Mouse (Mus musculus): Measurements from ENCODE around the gene Disc1. TPM values are rescaled to one million over a fixed set of nuclear protein-coding genes. Genes with fewer than 3 reads are reported as not detected.
A peak's percentile ranks its signal among the peaks of the same experiment; 100 is the strongest.

Disc1 gene
- polyA plus RNA-seq, 1 experiment from 2014 or later: 0.96 TPM

DNA sequence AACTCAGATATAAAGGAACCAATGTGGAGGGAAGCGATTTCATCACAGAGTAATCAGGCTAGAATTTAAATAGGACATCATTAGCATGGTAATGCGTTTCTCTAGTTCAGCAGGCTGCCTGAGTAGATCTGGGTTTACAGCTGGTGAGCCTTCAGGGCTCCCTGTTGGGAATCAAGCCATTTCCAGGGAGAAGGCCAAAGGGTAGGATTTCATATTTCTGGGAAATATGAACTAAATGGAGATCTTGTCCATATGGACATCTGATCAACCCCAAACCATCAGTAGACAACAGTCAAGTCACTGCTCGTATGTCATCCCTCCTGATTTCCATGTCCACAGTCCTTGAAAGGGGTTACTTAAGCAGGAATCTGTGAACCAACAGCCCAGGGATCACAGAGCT, 115.6 kb downstream of the Disc1 start:
- H3K27ac ChIP-seq (replicated peaks; ENCODE audit: low read depth, low read length): no peak overlapping the region

DNA sequence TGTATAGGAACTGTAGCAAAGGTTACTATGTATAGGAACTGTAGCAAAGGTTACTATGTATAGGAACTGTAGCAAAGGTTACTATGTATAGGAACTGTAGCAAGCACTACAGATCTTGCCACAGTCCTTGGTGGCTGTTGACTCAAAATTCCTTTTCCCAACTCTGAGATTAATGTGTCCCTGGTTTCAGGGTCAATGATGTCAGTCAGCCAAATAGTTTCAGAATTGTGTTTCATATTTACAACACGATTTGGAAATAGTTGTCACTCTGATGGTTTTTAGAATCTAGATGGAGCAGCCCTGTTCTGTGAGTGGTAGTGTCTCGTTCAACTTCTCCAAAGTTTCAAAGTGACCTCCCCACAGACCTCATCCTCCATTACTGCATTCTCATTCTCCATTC, 117.5 kb downstream of the Disc1 start:
- Histone ChIP-seq H3K4me2 (ENCODE audit: low read depth, severe bottlenecking) (no peak overlapping the region), H3K36me3 (ENCODE audit: control insufficient read depth, insufficient read depth, low read length) (no peaks in the 10 kb centered on the region), H3K27ac (replicated peaks; ENCODE audit: low read depth, low read length) (no peak overlapping the region), H3K27me3 (ENCODE audit: control insufficient read depth, insufficient read depth, low read length) (no peaks in the 10 kb centered on the region), H3K4me3 (ENCODE audit: low read depth, low read length) (no peak overlapping the region), H3K9me3 (ENCODE audit: control insufficient read depth, low read length) (no peaks in the 10 kb centered on the region), H3K9ac (ENCODE audit: low read length) (no peak overlapping the region), H3K4me1 (ENCODE audit: control insufficient read depth, insufficient read depth, low read length) (no peaks in the 10 kb centered on the region)
- no peak for ATAC-seq (ENCODE audit: insufficient number of reproducible peaks, low FRiP score, low TSS enrichment, low read depth)
- 83% methylated on average over 2 of the region's 2 CpGs for WGBS
- DNase-seq (ENCODE audit: low spot score): no peak

More for the DNA sequence above, 115.6 kb downstream of the Disc1 start:
- H3K9me3 ChIP-seq (ENCODE audit: control insufficient read depth, low read length): no peaks in the 10 kb centered on the region
- no peaks in the 10 kb centered on the region for H3K36me3 ChIP-seq (ENCODE audit: control insufficient read depth, insufficient read depth, low read length)
- DNase-seq (ENCODE audit: low spot score) (no peak), ATAC-seq (ENCODE audit: insufficient number of reproducible peaks, low FRiP score, low TSS enrichment, low read depth) (no peak)
- H3K4me2 ChIP-seq (ENCODE audit: low read depth, severe bottlenecking): no peak overlapping the region
- H3K4me3 ChIP-seq (ENCODE audit: low read depth, low read length): no peak overlapping the region
- no peak overlapping the region for H3K9ac ChIP-seq (ENCODE audit: low read length)
- no peaks in the 10 kb centered on the region for H3K4me1 ChIP-seq (ENCODE audit: control insufficient read depth, insufficient read depth, low read length)
- 46% methylated on average over 3 of the region's 3 CpGs for WGBS
- H3K27me3 ChIP-seq (ENCODE audit: control insufficient read depth, insufficient read depth, low read length): no peaks in the 10 kb centered on the region

DNA sequence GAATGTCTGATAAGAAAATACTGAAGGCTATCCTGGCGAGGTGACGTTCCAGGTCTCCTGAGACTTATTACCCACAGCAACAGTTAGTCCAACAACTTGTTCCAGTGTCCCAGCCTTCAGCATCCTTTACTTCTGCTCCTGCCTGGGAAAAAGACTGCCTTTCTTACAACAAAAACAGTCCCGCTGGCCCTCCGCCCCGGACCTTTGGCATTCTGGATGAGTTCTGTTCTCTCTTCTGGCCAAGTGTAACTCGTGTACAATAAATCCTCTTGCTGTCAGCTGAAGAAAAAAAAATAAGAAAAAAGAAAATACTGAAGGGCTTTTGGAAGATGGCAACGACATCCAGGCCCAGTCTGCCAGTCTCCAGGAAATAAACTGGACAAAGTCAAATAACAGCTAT, 120.2 kb downstream of the Disc1 start:
- ATAC-seq (ENCODE audit: insufficient number of reproducible peaks, low FRiP score, low TSS enrichment, low read depth) (no peak), DNase-seq (ENCODE audit: low spot score) (no peak)
- H3K4me3 ChIP-seq (ENCODE audit: low read depth, low read length): no peak overlapping the region
- H3K27me3 ChIP-seq (ENCODE audit: control insufficient read depth, insufficient read depth, low read length): no peaks in the 10 kb centered on the region
- no peaks in the 10 kb centered on the region for H3K36me3 ChIP-seq (ENCODE audit: control insufficient read depth, insufficient read depth, low read length)
- no peak overlapping the region for H3K4me2 ChIP-seq (ENCODE audit: low read depth, severe bottlenecking)
- H3K9ac ChIP-seq (ENCODE audit: low read length): no peak overlapping the region
- no peaks in the 10 kb centered on the region for H3K4me1 ChIP-seq (ENCODE audit: control insufficient read depth, insufficient read depth, low read length)
- H3K9me3 ChIP-seq (ENCODE audit: control insufficient read depth, low read length): no peaks in the 10 kb centered on the region
- WGBS: 81% methylated on average over 7 of the region's 7 CpGs
- H3K27ac ChIP-seq (replicated peaks; ENCODE audit: low read depth, low read length): no peak overlapping the region

DNA sequence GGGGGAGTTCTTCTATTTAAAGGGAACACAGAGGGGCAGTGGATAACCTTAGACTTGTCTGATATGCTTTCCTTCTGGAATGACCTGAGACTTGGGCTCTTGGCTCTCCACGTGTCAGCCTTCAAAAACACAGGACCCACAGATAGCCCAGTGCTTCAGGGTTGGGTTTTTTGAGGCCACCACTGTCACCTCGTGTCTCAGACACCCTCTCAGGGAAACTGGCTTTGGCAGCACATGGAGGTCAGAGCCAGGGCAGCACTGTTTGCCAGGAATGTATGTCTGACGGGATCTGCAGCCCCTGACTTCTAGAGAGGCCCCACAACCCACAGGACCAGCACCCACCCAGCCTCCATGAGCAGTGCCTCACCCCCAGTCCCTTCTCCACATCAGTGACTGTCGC, 120.9 kb downstream of the Disc1 start:
- H3K4me1 ChIP-seq (ENCODE audit: control insufficient read depth, insufficient read depth, low read length): no peaks in the 10 kb centered on the region
- no peak overlapping the region for H3K4me2 ChIP-seq (ENCODE audit: low read depth, severe bottlenecking)
- no peak for DNase-seq (ENCODE audit: low spot score)
- no peak overlapping the region for H3K9ac ChIP-seq (ENCODE audit: low read length)
- no peak for ATAC-seq (ENCODE audit: insufficient number of reproducible peaks, low FRiP score, low TSS enrichment, low read depth)
- 43% methylated on average over 4 of the region's 4 CpGs for WGBS
- no peak overlapping the region for H3K4me3 ChIP-seq (ENCODE audit: low read depth, low read length)
- H3K9me3 ChIP-seq (ENCODE audit: control insufficient read depth, low read length): no peaks in the 10 kb centered on the region
- no peaks in the 10 kb centered on the region for H3K27me3 ChIP-seq (ENCODE audit: control insufficient read depth, insufficient read depth, low read length)
- H3K36me3 ChIP-seq (ENCODE audit: control insufficient read depth, insufficient read depth, low read length): no peaks in the 10 kb centered on the region
- H3K27ac ChIP-seq (replicated peaks; ENCODE audit: low read depth, low read length): no peak overlapping the region

DNA sequence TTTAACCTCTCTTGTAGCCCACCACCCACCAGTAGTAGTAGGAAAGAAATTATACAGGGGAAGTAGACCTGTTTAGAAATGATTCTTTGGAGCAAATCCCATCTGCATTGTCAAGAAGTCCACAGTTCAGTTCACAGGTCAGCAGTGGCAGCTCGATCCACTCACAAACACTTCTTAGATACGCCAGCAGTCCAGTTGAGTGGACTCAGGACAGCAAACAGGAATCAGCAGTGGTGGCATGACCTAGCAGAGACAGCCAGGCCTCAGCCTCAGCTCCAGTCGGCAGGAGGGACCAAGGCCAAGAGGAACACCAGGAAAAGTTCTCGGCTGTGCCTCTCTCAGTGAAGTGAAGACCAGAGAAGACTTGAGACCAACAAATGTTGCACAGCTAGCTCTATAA, 121.7 kb downstream of the Disc1 start:
- H3K4me3 ChIP-seq (ENCODE audit: low read depth, low read length): no peak overlapping the region
- no peak overlapping the region for H3K4me2 ChIP-seq (ENCODE audit: low read depth, severe bottlenecking)
- H3K27me3 ChIP-seq (ENCODE audit: control insufficient read depth, insufficient read depth, low read length): no peaks in the 10 kb centered on the region
- no peaks in the 10 kb centered on the region for H3K36me3 ChIP-seq (ENCODE audit: control insufficient read depth, insufficient read depth, low read length)
- H3K9me3 ChIP-seq (ENCODE audit: control insufficient read depth, low read length): no peaks in the 10 kb centered on the region
- H3K4me1 ChIP-seq (ENCODE audit: control insufficient read depth, insufficient read depth, low read length): no peaks in the 10 kb centered on the region
- no peak overlapping the region for H3K27ac ChIP-seq (replicated peaks; ENCODE audit: low read depth, low read length)
- H3K9ac ChIP-seq (ENCODE audit: low read length): no peak overlapping the region
- WGBS: 90% methylated on average over 4 of the region's 4 CpGs
- DNase-seq (ENCODE audit: low spot score) (no peak), ATAC-seq (ENCODE audit: insufficient number of reproducible peaks, low FRiP score, low TSS enrichment, low read depth) (no peak)

DNA sequence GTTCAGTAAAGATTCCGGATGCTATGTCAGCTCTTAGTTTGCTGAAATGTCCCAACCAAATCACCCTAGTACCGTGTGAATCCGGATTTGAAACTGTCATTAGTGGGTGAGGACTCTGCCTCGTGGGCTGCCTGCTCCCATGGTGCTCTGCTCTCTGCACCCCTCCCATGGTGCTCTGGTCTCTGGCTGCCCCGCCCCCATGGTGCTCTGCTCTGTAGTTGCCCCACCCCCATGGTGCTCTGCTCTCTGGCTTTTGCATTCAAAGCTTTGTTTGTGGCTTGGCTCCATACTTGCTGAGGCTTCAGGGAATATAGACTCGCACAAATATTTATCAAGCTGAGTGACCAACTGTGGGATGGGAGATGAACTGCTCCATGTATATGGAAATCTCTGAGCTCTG, 123.1 kb downstream of the Disc1 start:
- Histone ChIP-seq H3K9ac (ENCODE audit: low read length) (no peak overlapping the region), H3K27ac (replicated peaks; ENCODE audit: low read depth, low read length) (no peak overlapping the region), H3K36me3 (ENCODE audit: control insufficient read depth, insufficient read depth, low read length) (no peaks in the 10 kb centered on the region), H3K4me2 (ENCODE audit: low read depth, severe bottlenecking) (no peak overlapping the region), H3K4me3 (ENCODE audit: low read depth, low read length) (no peak overlapping the region), H3K27me3 (ENCODE audit: control insufficient read depth, insufficient read depth, low read length) (no peaks in the 10 kb centered on the region), H3K4me1 (ENCODE audit: control insufficient read depth, insufficient read depth, low read length) (no peaks in the 10 kb centered on the region), H3K9me3 (ENCODE audit: control insufficient read depth, low read length) (no peaks in the 10 kb centered on the region)
- WGBS: 91% methylated on average over 6 of the region's 6 CpGs
- DNase-seq (ENCODE audit: low spot score): no peak
- ATAC-seq (ENCODE audit: insufficient number of reproducible peaks, low FRiP score, low TSS enrichment, low read depth): no peak

DNA sequence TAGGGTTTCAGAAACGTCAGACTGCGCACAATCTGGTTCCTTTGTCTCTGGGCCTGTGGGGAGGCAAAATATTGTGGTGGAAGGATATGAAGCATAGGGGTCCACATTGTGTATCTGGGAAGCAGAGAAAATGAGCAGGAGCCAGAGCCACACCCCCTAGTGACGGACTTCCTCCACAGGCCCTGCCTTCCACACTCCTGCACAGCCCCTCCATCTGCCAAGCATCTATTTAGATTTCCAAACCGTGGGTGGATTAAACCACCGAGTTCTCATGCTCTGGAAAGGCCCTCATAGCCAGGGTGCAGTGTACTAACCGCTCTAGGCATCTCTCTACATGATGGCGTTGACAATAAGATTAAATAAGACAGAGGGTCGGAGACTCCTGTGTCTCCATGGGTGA, 124.0 kb downstream of the Disc1 start:
- 88% methylated on average over 8 of the region's 8 CpGs for WGBS
- DNase-seq (ENCODE audit: low spot score) (no peak), ATAC-seq (ENCODE audit: insufficient number of reproducible peaks, low FRiP score, low TSS enrichment, low read depth) (no peak)

DNA sequence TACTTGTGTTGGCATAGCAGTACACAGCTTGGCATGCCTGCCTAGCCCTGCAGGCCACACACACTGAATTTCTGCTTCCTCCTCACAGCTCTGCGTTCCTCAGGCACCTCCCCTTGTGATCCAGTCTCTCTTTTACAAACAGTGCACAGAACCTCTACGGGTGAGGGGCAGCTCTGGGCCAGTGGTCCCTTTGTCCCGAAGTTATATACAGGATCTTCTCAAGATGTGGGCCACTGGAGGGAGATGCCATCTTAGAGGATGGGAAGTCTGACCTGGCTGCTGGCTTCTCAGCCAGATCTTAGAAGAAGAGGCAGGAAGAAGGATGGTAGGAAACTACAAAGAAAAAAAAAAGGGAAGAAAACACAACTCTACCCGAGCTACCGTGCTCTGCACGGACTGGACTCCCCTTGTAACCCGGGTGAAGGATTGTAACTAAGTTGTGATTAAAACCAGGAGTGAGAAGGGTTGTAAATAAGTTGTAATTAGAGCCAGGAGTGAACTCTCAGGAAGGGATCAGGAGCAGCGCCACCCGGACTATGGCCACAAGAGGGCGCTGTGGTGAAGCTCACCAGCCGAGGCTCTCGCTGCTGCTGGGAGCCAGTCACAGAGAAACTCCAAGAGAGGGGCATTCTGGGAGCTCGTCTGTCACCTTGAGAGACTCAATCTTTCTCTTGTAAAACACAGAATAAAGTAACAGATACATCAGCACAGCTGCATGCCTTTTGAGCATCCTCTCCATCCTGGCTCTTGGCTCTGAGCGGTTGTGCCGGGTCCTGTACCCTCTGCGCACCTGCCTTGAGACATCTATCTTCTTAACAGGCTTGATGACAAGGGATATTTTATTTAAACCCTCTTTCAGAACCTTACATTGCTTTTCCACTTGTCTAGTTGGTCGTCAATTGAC, 129.8 kb downstream of the Disc1 start:
- ATAC-seq (ENCODE audit: insufficient number of reproducible peaks, low FRiP score, low TSS enrichment, low read depth): peak; percentile 37; the same call in 1 of the 2 replicates
- 10% methylated on average over 17 of the region's 17 CpGs for WGBS
- Histone ChIP-seq H3K4me3 (ENCODE audit: low read depth, low read length) (no peak overlapping the region), H3K9me3 (ENCODE audit: control insufficient read depth, low read length) (no peaks in the 10 kb centered on the region), H3K27ac (replicated peaks; ENCODE audit: low read depth, low read length) (peak overlapping the region; percentile 77), H3K4me2 (ENCODE audit: low read depth, severe bottlenecking) (peak overlapping the region; percentile 33), H3K9ac (ENCODE audit: low read length) (peak overlapping the region; percentile 48; the same call in 1 of the 2 replicates), H3K36me3 (ENCODE audit: control insufficient read depth, insufficient read depth, low read length) (no peaks in the 10 kb centered on the region), H3K27me3 (ENCODE audit: control insufficient read depth, insufficient read depth, low read length) (no peaks in the 10 kb centered on the region), H3K4me1 (ENCODE audit: control insufficient read depth, insufficient read depth, low read length) (peaks cover 15% of the 10 kb centered on the region)
- peak; percentile 98 for DNase-seq (ENCODE audit: low spot score)

More for the DNA sequence above, 124.0 kb downstream of the Disc1 start:
- Histone ChIP-seq H3K4me2 (ENCODE audit: low read depth, severe bottlenecking) (no peak overlapping the region), H3K9me3 (ENCODE audit: control insufficient read depth, low read length) (no peaks in the 10 kb centered on the region), H3K9ac (ENCODE audit: low read length) (no peak overlapping the region), H3K27me3 (ENCODE audit: control insufficient read depth, insufficient read depth, low read length) (no peaks in the 10 kb centered on the region), H3K4me3 (ENCODE audit: low read depth, low read length) (no peak overlapping the region), H3K4me1 (ENCODE audit: control insufficient read depth, insufficient read depth, low read length) (no peaks in the 10 kb centered on the region; the same call in 1 of the 2 replicates), H3K27ac (replicated peaks; ENCODE audit: low read depth, low read length) (no peak overlapping the region), H3K36me3 (ENCODE audit: control insufficient read depth, insufficient read depth, low read length) (no peaks in the 10 kb centered on the region)
